Mouse (Mus musculus) embryonic fibroblast, embryonic 13.5 days (primary cell): ENCODE results near the gene Dennd1a.

Source experiments
- CTCF ChIP-seq: IDR thresholded peaks from 2 replicates; pipeline ENCODE4 v1.5.1; 2011; ENCODE audit warnings: mild to moderate bottlenecking, control low read depth, low read length, moderate library complexity, borderline replicate concordance; ENCODE audit not compliant: insufficient read depth
- POLR2A ChIP-seq: IDR thresholded peaks from 2 replicates; pipeline ENCODE4 v1.6.1; 2011; ENCODE audit warnings: low read depth, mild to moderate bottlenecking, control low read depth, low read length, moderate library complexity

DNA sequence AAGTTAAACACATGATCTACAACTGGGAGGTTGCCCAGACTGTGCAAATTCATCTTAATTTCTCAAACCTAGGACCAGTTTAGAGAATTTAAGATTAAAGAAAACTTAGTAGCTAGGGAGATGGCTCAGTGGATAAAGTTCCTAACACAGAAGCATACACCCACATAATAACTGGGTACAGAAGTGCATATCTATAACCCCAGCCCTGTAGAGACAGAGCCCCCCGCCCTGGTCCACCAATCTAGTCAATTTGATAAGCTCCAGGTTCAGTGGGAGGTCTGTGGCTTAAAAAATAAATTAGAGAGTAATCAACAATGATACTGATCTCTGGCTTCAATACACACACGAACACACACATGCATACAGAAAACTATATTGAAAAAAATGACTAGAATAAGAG is 51.6 kb downstream of the Dennd1a start:
- TF ChIP-seq CTCF, result no peak
- no peak for TF ChIP-seq POLR2A
